Comparison of ENCODE assay signal across 18 mouse cellular contexts in the genomic region with DNA sequence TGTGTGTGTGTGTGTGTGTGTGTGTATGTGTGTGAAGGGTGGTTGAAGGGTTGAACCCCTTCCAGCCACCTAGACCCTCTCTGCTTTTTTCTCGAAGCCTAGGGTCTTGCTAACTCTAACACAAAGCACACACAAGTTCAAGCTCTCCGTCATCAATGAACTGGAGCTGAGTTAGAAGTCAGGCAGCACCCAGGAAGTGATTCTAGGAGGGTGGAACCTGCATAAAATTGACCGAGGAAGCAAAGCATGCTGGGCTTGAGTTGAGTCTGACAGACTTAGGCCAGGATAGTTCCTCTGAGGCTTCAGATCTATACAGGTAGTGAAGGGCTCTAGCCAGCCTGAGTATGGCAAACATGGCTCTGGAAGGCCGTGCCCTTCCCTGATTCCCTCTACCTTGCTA.
"Had no signal": no experiment of that assay in that cellular context is flagged by ENCODE, and none has a peak within 500 bp of the region (broad histone marks: within the 10 kb centered on the region; RNA-seq: fewer than 3 reads in every experiment).

No protein-coding gene starts in this region.

- H3K9me3 ChIP-seq: midbrain, embryonic 10.5 days; midbrain, embryonic 13.5 days; stomach, embryonic 15.5 days had no signal

- DNase-seq: kidney, adult 8-10 months; kidney, postnatal 10 days; kidney, postnatal 36 days; layer of hippocampus, postnatal 36 days; liver, postnatal 0 days; lung, embryonic 14.5 days; lung, postnatal 10 days; lung, postnatal 36 days; thymus, postnatal 25 days had no signal

- H3K4me3 ChIP-seq: kidney, embryonic 15.5 days; left cerebral cortex, adult 2 months; megakaryocyte, embryonic 14.5 days; midbrain, embryonic 10.5 days; midbrain, embryonic 13.5 days; myocyte; stomach, embryonic 15.5 days had no signal

- H3K4me2 ChIP-seq: kidney, embryonic 15.5 days; lung, embryonic 14.5 days; midbrain, embryonic 13.5 days; stomach, embryonic 15.5 days had no signal

- H3K36me3 ChIP-seq: kidney, embryonic 15.5 days; midbrain, embryonic 10.5 days; midbrain, embryonic 13.5 days; stomach, embryonic 15.5 days had no signal

- H3K27me3 ChIP-seq: midbrain, embryonic 13.5 days; stomach, embryonic 15.5 days had no signal

- H3K27ac ChIP-seq: kidney, embryonic 15.5 days; left cerebral cortex, adult 2 months; liver, embryonic 14.5 days; midbrain, embryonic 10.5 days; midbrain, embryonic 13.5 days; stomach, embryonic 15.5 days had no signal

- H3K9ac ChIP-seq: kidney, embryonic 15.5 days; liver, embryonic 14.5 days; liver, postnatal 0 days; lung, embryonic 14.5 days; midbrain, embryonic 13.5 days; stomach, embryonic 15.5 days had no signal

- ATAC-seq: liver, postnatal 0 days; midbrain, embryonic 13.5 days; midbrain, embryonic 16.5 days had no signal
